Mouse (Mus musculus) kidney, embryonic 16.5 days (tissue): ENCODE results near the gene Kat6b. TPM values are rescaled to one million over a fixed set of nuclear protein-coding genes. Genes with fewer than 3 reads are reported as not detected.

Experiments
- polyA plus RNA-seq: library from polyadenylated mRNA; unstranded; fragments of >200 nt; fragmentation: Nextera tagmentation; extraction: Ambion mirVana; gene quantifications from 2 replicates; pipeline ENCODE4 v1.2.1, GENCODE M21; 2015

Gene Kat6b
- polyA plus RNA-seq, 1 experiment from 2014 or later, result 12.0 TPM

Other genes starting within 250 kb of the Kat6b start
- gene Dupd1, start 233.1 kb downstream of the Kat6b start, polyA plus RNA-seq, result 0.22 TPM in 1 of 2 replicates, not detected in the other